Mouse (Mus musculus) intestine, embryonic 14.5 days (tissue): Measurements from ENCODE around the gene Mpp4. TPM values are rescaled to one million over a fixed set of nuclear protein-coding genes. Genes with fewer than 3 reads are reported as not detected.

Source experiments
- ATAC-seq: fragments of 200-750 bp; cut with Nextera tagmentation; replicated peaks from 2 replicates; pipeline ENCODE4 v1.8.0; 2017; ENCODE audit warnings: low read depth, moderate number of reproducible peaks, moderate TSS enrichment, moderate library complexity; ENCODE audit not compliant: low FRiP score, low TSS enrichment
- DNase-seq: peaks from one replicate; pipeline ENCODE4 v3.0.0-alpha.2; 2018; ENCODE audit warnings: low spot score
- H3K27ac ChIP-seq: fragments of 300-500 bp; sonication (generic); 2 replicates; pipeline ENCODE4 v1.5.1; 2014; ENCODE audit warnings: low read depth, mild to moderate bottlenecking, control low read depth
- H3K27me3 ChIP-seq: fragments of 300-500 bp; sonication (generic); replicated peaks from 2 replicates; pipeline ENCODE4 v1.6.1; 2014; ENCODE audit warnings: low read length, control low read depth; ENCODE audit not compliant: control insufficient read depth, insufficient read depth
- H3K36me3 ChIP-seq: fragments of 300-500 bp; sonication (generic); 2 replicates; pipeline ENCODE4 v1.6.1; 2014; ENCODE audit warnings: low read length, control low read depth; ENCODE audit not compliant: control insufficient read depth, insufficient read depth
- H3K4me1 ChIP-seq: fragments of 300-500 bp; sonication (generic); replicated peaks from 2 replicates; pipeline ENCODE4 v1.6.1; 2014; ENCODE audit warnings: low read length, control low read depth, mixed read lengths; ENCODE audit not compliant: control insufficient read depth, insufficient read depth
- H3K4me2 ChIP-seq: fragments of 300-500 bp; sonication (generic); 2 replicates; pipeline ENCODE4 v1.6.1; 2014; ENCODE audit warnings: low read length
- H3K4me3 ChIP-seq: fragments of 300-500 bp; sonication (generic); 2 replicates; pipeline ENCODE4 v1.5.1; 2014; ENCODE audit warnings: low read depth, low read length, control low read depth, mixed read lengths
- H3K9ac ChIP-seq: fragments of 300-500 bp; sonication (generic); 2 replicates; pipeline ENCODE4 v1.6.1; 2014; ENCODE audit warnings: mild to moderate bottlenecking, low read length
- H3K9me3 ChIP-seq: fragments of 300-500 bp; sonication (generic); 2 replicates; pipeline ENCODE4 v1.6.1; 2016; ENCODE audit warnings: low read length, control low read depth; ENCODE audit not compliant: control insufficient read depth
- WGBS: fragments of 180-500 bp; shearing (Covaris S2); extraction: QIAGEN DNeasy Blood & Tissue Kit; methylation state at CpG from one replicate; pipeline ENCODE4 v1.1.7; 2014; 5-methylcytosine and 5-hydroxymethylcytosine counted together
- polyA plus RNA-seq: library from polyadenylated mRNA; unstranded; fragments of >200 nt; fragmentation: Nextera tagmentation; extraction: Ambion mirVana; gene quantifications from 2 replicates; pipeline ENCODE4 v1.2.1, GENCODE M21; 2014

Gene Mpp4
- polyA plus RNA-seq, 1 experiment from 2014 or later, result 0.41 TPM

DNA sequence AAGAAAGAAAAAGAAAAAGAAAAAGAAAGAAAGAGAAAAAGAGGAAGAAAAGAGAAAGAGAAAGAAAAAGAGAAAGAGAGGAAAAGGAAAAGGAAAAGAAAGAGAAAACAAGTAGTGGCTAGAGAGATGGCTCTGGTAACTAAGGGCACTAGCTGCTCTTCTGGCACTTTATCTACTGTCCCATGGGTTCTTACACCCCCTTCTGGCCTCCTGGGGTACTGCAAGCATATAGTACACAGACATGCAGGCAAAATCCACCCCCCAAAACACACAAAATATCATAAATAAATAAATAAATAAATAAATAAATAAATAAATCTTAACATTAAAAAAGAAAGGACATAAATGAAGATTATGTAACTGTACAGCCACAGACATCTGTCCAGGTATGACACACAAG lies 20.4 kb downstream of the Mpp4 start:
- H3K4me2 ChIP-seq, result no peak overlapping the region
- no peaks in the 10 kb centered on the region for H3K4me1 ChIP-seq
- no peak overlapping the region for H3K9ac ChIP-seq
- no peaks in the 10 kb centered on the region for H3K9me3 ChIP-seq
- ATAC-seq (no peak), DNase-seq (peak; percentile 77)
- H3K27me3 ChIP-seq, result no peaks in the 10 kb centered on the region
- H3K36me3 ChIP-seq, result no peaks in the 10 kb centered on the region
- H3K27ac ChIP-seq, result no peak overlapping the region
- no peak overlapping the region for H3K4me3 ChIP-seq

DNA sequence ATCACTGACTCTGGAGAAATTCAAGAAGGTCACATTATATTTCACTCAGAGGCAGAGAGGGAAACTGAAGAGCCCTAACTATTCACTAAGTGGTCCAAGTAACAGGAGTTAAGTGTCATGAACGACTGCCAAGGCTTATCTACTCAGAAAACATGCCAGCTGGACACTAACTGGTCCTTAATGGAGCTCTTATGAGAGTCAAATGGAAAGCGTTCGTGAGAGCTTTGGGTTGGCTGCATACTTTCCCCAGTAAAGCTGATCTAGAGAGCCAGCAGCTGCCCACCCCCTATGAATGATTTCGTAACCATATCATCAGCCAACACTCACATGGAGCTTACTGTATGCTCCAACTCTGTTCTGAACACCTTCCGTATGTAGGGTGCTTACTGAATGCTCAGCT lies 28.8 kb downstream of the Mpp4 start:
- Histone ChIP-seq H3K4me1 (no peaks in the 10 kb centered on the region), H3K9me3 (no peaks in the 10 kb centered on the region), H3K4me3 (no peak overlapping the region), H3K27ac (no peak overlapping the region), H3K4me2 (no peak overlapping the region), H3K36me3 (no peaks in the 10 kb centered on the region), H3K27me3 (no peaks in the 10 kb centered on the region), H3K9ac (no peak overlapping the region)
- no peak for DNase-seq
- WGBS, result 69% methylated on average over 5 of the region's 5 CpGs
- ATAC-seq, result no peak

DNA sequence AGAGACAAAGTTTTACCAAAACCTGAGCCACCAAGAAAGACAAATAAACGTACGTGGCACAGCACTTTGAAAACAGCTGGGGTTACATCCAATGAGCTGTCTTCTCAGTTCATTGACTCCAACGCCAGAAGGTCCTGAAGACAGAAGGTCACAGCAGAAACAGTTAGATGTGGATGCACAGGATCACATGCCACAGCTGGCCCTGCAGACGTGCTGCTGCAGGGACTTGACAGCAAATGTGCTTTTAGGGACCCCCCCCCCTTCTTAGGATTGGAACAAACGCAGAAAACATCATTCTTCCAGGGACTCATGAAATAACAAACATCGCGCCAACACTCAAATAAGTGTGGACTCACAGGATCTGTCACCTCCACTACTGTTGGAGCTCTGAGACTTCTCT lies 34.3 kb downstream of the Mpp4 start:
- Histone ChIP-seq H3K9me3 (no peaks in the 10 kb centered on the region), H3K27me3 (no peaks in the 10 kb centered on the region), H3K4me1 (no peaks in the 10 kb centered on the region), H3K27ac (no peak overlapping the region), H3K36me3 (no peaks in the 10 kb centered on the region), H3K9ac (no peak overlapping the region), H3K4me2 (no peak overlapping the region), H3K4me3 (no peak overlapping the region)
- no peak for DNase-seq
- 70% methylated on average over 7 of the region's 7 CpGs for WGBS
- ATAC-seq, result no peak

DNA sequence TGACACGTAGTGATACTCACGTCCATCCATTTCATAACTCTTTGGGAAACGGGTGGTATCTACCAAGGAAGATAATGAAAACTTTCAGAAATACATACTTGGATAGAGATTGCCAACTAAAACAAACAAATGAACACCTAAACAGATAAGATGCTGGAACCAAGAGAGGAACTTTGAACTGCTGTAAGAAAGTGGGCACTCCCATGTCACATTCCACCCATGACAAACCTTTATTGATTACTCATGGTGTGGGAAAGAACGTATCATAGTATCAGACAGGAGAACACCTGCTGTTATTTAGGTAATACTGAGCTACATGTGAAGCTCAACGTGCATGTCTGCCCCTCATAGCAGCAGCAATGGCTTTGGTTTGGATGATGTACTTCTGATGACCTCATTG lies 37.6 kb downstream of the Mpp4 start:
- Histone ChIP-seq H3K4me3 (no peak overlapping the region), H3K27me3 (no peaks in the 10 kb centered on the region), H3K4me1 (peaks cover 1% of the 10 kb centered on the region; the same call in 1 of the 2 replicates), H3K9ac (no peak overlapping the region), H3K4me2 (no peak overlapping the region), H3K9me3 (no peaks in the 10 kb centered on the region), H3K27ac (no peak overlapping the region), H3K36me3 (no peaks in the 10 kb centered on the region)
- DNase-seq (no peak), ATAC-seq (no peak)
- 70% methylated on average over 5 of the region's 5 CpGs for WGBS

DNA sequence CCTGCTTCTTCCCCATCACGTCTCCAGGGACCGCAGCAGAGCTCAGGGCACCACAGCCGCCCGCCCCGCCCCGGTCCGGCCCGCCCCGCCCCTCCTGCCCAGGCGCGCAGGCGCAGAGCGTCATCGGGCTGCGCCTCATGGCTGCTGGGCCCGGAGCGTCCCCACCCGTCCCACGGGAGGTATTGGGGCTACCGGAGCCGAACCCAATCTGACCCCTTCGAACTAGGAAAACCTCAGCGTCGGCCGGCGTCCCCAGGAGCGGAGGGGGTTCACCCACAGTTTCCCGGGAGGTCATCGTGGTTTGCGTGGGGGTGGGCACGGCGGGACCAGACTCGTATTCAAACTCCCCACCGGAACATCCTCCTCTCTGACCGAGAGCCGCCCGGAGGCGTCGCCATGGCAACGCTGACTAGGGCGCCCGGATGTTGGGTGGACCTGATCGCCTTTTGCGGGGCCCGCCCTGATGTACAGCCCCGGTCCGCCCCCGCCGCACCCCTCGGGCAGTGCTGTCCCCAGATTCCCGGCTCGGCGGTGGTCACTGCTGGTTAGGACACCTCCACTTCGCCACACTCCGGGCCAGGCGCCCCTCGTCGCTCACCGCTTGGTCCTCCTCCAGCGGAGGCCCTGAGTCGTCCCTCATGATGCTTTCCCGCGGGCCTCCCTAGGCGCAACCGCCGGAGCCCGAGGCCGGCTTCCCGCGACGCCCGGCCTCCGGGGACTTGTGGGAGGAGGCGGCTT lies 43.3 kb downstream of the Mpp4 start, which contains the start of gene Tmem237:
Gene Tmem237, minus strand, starts transcription at position 689 of the 738 bp plus-strand sequence.
- WGBS, result under 1% methylated on average over 74 of the region's 74 CpGs
- H3K27me3 ChIP-seq, result no peaks in the 10 kb centered on the region
- DNase-seq, result peak; percentile 97
- peaks cover 6% of the 10 kb centered on the region; the same call in 1 of the 2 replicates for H3K4me1 ChIP-seq
- no peaks in the 10 kb centered on the region for H3K9me3 ChIP-seq
- H3K4me2 ChIP-seq, result peak within 1 kb of the TSS; percentile 80
- peak within 1 kb of the TSS; percentile 76 for H3K4me3 ChIP-seq
- peak; percentile 99 for ATAC-seq
- H3K27ac ChIP-seq, result peak within 1 kb of the TSS; percentile 82
- H3K9ac ChIP-seq, result peak within 1 kb of the TSS; percentile 78
- peaks cover 7% of the 10 kb centered on the region; the same call in 1 of the 2 replicates for H3K36me3 ChIP-seq

DNA sequence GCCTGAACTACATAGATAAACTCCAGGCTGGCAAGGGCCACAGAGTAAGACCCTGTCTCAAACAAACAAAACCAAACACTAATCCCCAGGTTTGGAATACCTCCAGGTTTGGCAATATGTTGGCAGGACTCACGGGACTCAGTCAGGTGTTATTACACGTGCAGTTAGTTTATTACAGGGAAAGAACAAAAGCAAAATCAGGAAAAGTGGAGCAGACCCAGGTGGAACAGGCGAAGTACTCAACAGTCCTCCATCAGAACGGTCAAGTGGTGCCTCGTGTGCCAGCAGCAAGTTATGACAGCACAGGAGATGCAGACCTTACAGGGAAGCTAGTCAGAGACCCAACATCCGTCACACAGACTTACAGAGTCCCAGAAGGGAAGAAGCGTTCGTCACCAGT lies 52.7 kb downstream of the Mpp4 start:
- DNase-seq, result no peak
- Histone ChIP-seq H3K9me3 (no peaks in the 10 kb centered on the region), H3K27ac (no peak overlapping the region), H3K9ac (no peak overlapping the region), H3K27me3 (no peaks in the 10 kb centered on the region), H3K4me1 (no peaks in the 10 kb centered on the region), H3K4me3 (no peak overlapping the region), H3K36me3 (peaks cover 56% of the 10 kb centered on the region), H3K4me2 (no peak overlapping the region)
- WGBS, result 77% methylated on average over 8 of the region's 8 CpGs
- ATAC-seq, result no peak

DNA sequence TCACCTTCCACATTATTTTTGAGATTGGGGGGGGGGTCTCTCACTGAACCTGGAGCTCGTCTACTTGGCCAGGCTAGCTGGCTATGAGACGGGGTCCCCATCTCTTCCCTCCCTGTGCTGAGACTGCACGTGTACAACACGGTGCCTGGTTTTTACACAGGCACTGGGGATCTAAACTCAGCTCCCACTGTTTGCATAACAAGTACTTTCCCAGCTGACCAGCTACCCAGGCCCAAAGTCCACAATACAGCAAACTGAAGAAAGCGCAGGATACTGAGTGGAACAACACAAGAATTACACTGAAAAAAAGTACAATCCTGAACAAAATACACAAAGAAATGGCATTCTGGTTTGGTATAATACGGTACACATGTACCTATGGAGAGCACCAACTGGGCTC lies 61.1 kb downstream of the Mpp4 start:
- Histone ChIP-seq H3K27me3 (no peaks in the 10 kb centered on the region), H3K4me2 (no peak overlapping the region), H3K36me3 (peaks cover 28% of the 10 kb centered on the region), H3K9ac (no peak overlapping the region), H3K27ac (no peak overlapping the region), H3K4me1 (no peaks in the 10 kb centered on the region), H3K4me3 (no peak overlapping the region), H3K9me3 (no peaks in the 10 kb centered on the region)
- 93% methylated on average over 6 of the region's 6 CpGs for WGBS
- DNase-seq (no peak), ATAC-seq (no peak)

DNA sequence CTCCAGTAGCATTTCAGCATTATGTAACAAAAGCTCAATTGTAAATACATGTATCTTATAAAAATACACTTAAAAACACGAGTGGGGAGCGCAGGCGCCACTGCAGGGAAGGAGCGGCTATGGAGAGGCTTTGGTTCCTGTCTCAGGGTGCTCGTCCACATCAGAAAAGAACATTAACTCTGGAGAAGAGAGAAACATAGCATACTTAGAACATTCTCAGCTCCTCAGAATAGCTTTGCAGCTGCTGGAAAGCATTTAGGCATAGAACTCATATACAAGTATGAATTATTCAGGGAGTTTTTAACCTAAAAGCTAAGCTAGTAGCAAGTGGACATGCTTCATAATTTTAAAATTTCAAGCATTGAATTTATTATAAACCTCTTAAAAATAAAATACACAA lies 62.2 kb downstream of the Mpp4 start:
- WGBS, result 91% methylated on average over 5 of the region's 5 CpGs
- Histone ChIP-seq H3K4me1 (no peaks in the 10 kb centered on the region), H3K27me3 (no peaks in the 10 kb centered on the region), H3K27ac (no peak overlapping the region), H3K4me3 (no peak overlapping the region), H3K9ac (no peak overlapping the region), H3K4me2 (no peak overlapping the region), H3K36me3 (peaks cover 19% of the 10 kb centered on the region; the same call in 1 of the 2 replicates), H3K9me3 (no peaks in the 10 kb centered on the region)
- ATAC-seq, result no peak
- DNase-seq, result no peak

DNA sequence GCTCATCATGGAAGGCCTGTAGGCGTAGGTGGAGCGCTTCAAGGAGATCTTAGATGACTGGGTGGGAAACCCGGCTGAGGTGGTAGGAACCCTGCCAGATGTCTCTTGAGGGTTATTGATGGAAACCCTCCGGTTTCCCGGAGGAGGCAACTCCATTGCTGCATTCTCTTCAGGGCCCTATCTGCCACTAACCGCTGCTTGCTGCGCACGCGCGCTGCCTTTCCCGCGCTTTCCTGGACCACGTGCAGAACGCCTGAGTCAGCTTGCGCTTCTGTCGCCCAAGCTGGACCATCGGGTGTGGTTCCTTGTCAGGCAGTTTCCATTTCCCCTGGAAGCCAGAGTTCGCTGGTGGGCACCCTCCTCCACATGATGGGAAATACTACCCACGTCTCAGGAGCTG lies 68.5 kb downstream of the Mpp4 start, which contains the start of gene C2cd6:
Gene C2cd6, minus strand, starts transcription at position 196 of the 400 bp plus-strand sequence.
- Histone ChIP-seq H3K36me3 (no peaks in the 10 kb centered on the region), H3K9me3 (no peaks in the 10 kb centered on the region), H3K27me3 (no peaks in the 10 kb centered on the region), H3K4me1 (no peaks in the 10 kb centered on the region), H3K27ac (no peak within 1 kb of the TSS), H3K4me2 (no peak within 1 kb of the TSS), H3K4me3 (no peak within 1 kb of the TSS), H3K9ac (no peak within 1 kb of the TSS)
- 91% methylated on average over 19 of the region's 19 CpGs for WGBS
- ATAC-seq (no peak), DNase-seq (no peak)
